Mouse (Mus musculus): ENCODE results near the gene Pknox1. TPM values are rescaled to one million over a fixed set of nuclear protein-coding genes. Genes with fewer than 3 reads are reported as not detected.

Pknox1 gene
- polyA plus RNA-seq, 1 experiment from 2014 or later: 27.9 TPM

DNA sequence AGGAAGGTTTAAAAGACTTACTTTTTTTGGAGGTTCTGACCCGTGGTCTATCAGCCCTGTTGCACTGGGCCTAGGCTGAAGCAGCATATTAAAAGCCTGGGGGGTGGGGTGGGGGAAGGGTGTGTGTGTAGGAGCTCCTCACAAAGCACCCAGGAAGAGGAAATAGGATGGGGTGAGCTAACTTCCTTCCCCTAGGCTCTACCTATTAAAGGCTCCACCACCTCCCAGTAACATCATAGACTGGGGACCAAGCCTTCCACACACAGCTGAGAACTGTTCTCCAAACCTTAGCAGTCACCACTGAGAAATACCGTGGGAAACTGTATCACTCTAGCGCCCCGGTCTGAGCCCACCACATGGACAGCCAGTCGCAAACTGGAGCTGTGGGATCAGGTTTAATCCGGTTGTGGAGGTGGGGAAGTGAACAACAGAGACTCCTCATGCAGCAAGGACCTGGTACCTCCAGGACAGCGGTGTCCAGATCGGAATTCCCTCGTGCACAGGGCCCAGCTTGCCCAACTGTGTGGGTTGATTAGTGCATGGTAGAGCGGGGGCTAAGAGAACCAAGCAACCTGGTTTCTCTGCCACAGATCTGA lies 6.5 kb upstream of the Pknox1 start:
- H3K27me3 ChIP-seq (ENCODE audit: control insufficient read depth, insufficient read depth, low read length): no peaks in the 10 kb centered on the region
- H3K4me3 ChIP-seq (ENCODE audit: low read depth, low read length): no peak overlapping the region
- H3K4me2 ChIP-seq (ENCODE audit: low read depth, low read length): no peak overlapping the region
- DNase-seq (ENCODE audit: low spot score): peak; percentile 33
- 0 out of 2 replicates have a peak, but pooled peaks have one; percentile 32 for ATAC-seq (replicated peaks; ENCODE audit: insufficient number of reproducible peaks, low FRiP score, low TSS enrichment, low read depth)
- 69% methylated on average over 10 of the region's 10 CpGs for WGBS
- peaks cover 2% of the 10 kb centered on the region; the same call in 1 of the 2 replicates for H3K4me1 ChIP-seq (ENCODE audit: control insufficient read depth, insufficient read depth, low read length)
- H3K9me3 ChIP-seq (replicated peaks; ENCODE audit: control insufficient read depth, low read length): no peaks in the 10 kb centered on the region
- peak overlapping the region; percentile 47; the same call in 1 of the 2 replicates for H3K27ac ChIP-seq (replicated peaks; ENCODE audit: low read depth, low read length)
- no peak overlapping the region for H3K9ac ChIP-seq (replicated peaks; ENCODE audit: low read length)
- no peaks in the 10 kb centered on the region for H3K36me3 ChIP-seq (replicated peaks; ENCODE audit: control insufficient read depth, insufficient read depth, low read depth, low read length)

- no peaks in the 10 kb centered on the region for H3K27me3 ChIP-seq (ENCODE audit: control insufficient read depth, insufficient read depth, low read length)
- peaks cover 2% of the 10 kb centered on the region; the same call in 1 of the 2 replicates for H3K4me1 ChIP-seq (ENCODE audit: control insufficient read depth, insufficient read depth, low read length)
- H3K4me2 ChIP-seq (ENCODE audit: low read depth, low read length): no peak overlapping the region
- DNase-seq (ENCODE audit: low spot score): no peak
- no peaks in the 10 kb centered on the region for H3K9me3 ChIP-seq (replicated peaks; ENCODE audit: control insufficient read depth, low read length)
- no peaks in the 10 kb centered on the region for H3K36me3 ChIP-seq (replicated peaks; ENCODE audit: control insufficient read depth, insufficient read depth, low read depth, low read length)
- ATAC-seq (replicated peaks; ENCODE audit: insufficient number of reproducible peaks, low FRiP score, low TSS enrichment, low read depth): no peak
- H3K9ac ChIP-seq (replicated peaks; ENCODE audit: low read length): no peak overlapping the region
- no peak overlapping the region for H3K4me3 ChIP-seq (ENCODE audit: low read depth, low read length)
- no peak overlapping the region for H3K27ac ChIP-seq (replicated peaks; ENCODE audit: low read depth, low read length)
- 87% methylated on average over 11 of the region's 11 CpGs for whole genome bisulfite sequencing
These were observed 5.3 kb upstream of the Pknox1 start for GRCm38 (mm10) chr17:31559021-31559789.

DNA sequence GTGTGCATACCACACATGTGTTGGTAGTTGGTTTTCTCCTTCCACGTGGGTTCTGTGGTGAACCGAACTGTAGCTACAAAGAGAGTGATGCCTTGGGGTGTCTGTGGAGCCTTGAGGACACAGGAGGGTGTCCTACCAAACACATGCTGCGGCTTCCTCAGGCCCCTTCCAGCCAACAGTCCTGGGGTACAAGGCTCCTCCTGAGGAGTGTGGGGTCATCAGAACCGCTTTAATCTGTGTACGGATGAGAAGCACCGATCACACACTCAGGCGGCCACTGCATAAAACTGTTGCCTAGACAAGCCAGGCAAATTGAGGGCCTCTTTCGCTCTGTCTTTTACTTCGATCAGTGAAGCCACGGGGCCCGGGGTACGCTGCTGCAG lies 911 bp upstream of the Pknox1 start:
- Histone ChIP-seq H3K9ac (replicated peaks; ENCODE audit: low read length) (peak overlapping the region; percentile 69), H3K4me2 (ENCODE audit: low read depth, low read length) (peak overlapping the region; percentile 47), H3K9me3 (replicated peaks; ENCODE audit: control insufficient read depth, low read length) (no peaks in the 10 kb centered on the region), H3K36me3 (replicated peaks; ENCODE audit: control insufficient read depth, insufficient read depth, low read depth, low read length) (no peaks in the 10 kb centered on the region), H3K27me3 (ENCODE audit: control insufficient read depth, insufficient read depth, low read length) (no peaks in the 10 kb centered on the region), H3K27ac (replicated peaks; ENCODE audit: low read depth, low read length) (peak overlapping the region; percentile 83), H3K4me3 (ENCODE audit: low read depth, low read length) (peak overlapping the region; percentile 33), H3K4me1 (ENCODE audit: control insufficient read depth, insufficient read depth, low read length) (peaks cover 4% of the 10 kb centered on the region; the same call in 1 of the 2 replicates)
- ATAC-seq (replicated peaks; ENCODE audit: insufficient number of reproducible peaks, low FRiP score, low TSS enrichment, low read depth) (no peak), DNase-seq (ENCODE audit: low spot score) (no peak)
- 24% methylated on average over 12 of the region's 12 CpGs for WGBS

- ATAC-seq (replicated peaks; ENCODE audit: insufficient number of reproducible peaks, low FRiP score, low TSS enrichment, low read depth): no peak
- no peaks in the 10 kb centered on the region; the same call in 1 of the 2 replicates for H3K36me3 ChIP-seq (replicated peaks; ENCODE audit: control insufficient read depth, insufficient read depth, low read depth, low read length)
- WGBS: 0% methylated on average over 11 of the region's 44 CpGs
- no peaks in the 10 kb centered on the region for H3K9me3 ChIP-seq (replicated peaks; ENCODE audit: control insufficient read depth, low read length)
- peak overlapping the region; percentile 77 for H3K4me3 ChIP-seq (ENCODE audit: low read depth, low read length)
- H3K4me1 ChIP-seq (ENCODE audit: control insufficient read depth, insufficient read depth, low read length): peaks cover 4% of the 10 kb centered on the region; the same call in 1 of the 2 replicates
- H3K27me3 ChIP-seq (ENCODE audit: control insufficient read depth, insufficient read depth, low read length): no peaks in the 10 kb centered on the region
- no peak for DNase-seq (ENCODE audit: low spot score)
- peak overlapping the region; percentile 64 for H3K4me2 ChIP-seq (ENCODE audit: low read depth, low read length)
- H3K9ac ChIP-seq (replicated peaks; ENCODE audit: low read length): peak overlapping the region; percentile 90
- H3K27ac ChIP-seq (replicated peaks; ENCODE audit: low read depth, low read length): peak overlapping the region; percentile 94
These were observed 265 bp downstream of the Pknox1 start for GRCm38 (mm10) chr17:31564858-31565140.

- peak overlapping the region; percentile 64 for H3K4me2 ChIP-seq (ENCODE audit: low read depth, low read length)
- ATAC-seq (replicated peaks; ENCODE audit: insufficient number of reproducible peaks, low FRiP score, low TSS enrichment, low read depth): peak; percentile 42
- H3K9me3 ChIP-seq (replicated peaks; ENCODE audit: control insufficient read depth, low read length): no peaks in the 10 kb centered on the region
- WGBS: under 1% methylated on average over 84 of the region's 88 CpGs
- H3K9ac ChIP-seq (replicated peaks; ENCODE audit: low read length): peak overlapping the region; percentile 90
- H3K27me3 ChIP-seq (ENCODE audit: control insufficient read depth, insufficient read depth, low read length): no peaks in the 10 kb centered on the region
- DNase-seq (ENCODE audit: low spot score): peak; percentile 79
- peak overlapping the region; percentile 77 for H3K4me3 ChIP-seq (ENCODE audit: low read depth, low read length)
- no peaks in the 10 kb centered on the region; the same call in 1 of the 2 replicates for H3K36me3 ChIP-seq (replicated peaks; ENCODE audit: control insufficient read depth, insufficient read depth, low read depth, low read length)
- peak overlapping the region; percentile 94 for H3K27ac ChIP-seq (replicated peaks; ENCODE audit: low read depth, low read length)
- H3K4me1 ChIP-seq (ENCODE audit: control insufficient read depth, insufficient read depth, low read length): peaks cover 4% of the 10 kb centered on the region; the same call in 1 of the 2 replicates
These were observed 865 bp downstream of the Pknox1 start for GRCm38 (mm10) chr17:31565141-31566056.

- 75% methylated on average over 6 of the region's 6 CpGs for WGBS
- H3K27me3 ChIP-seq (ENCODE audit: control insufficient read depth, insufficient read depth, low read length): no peaks in the 10 kb centered on the region
These were observed 1.7 kb downstream of the Pknox1 start for GRCm38 (mm10) chr17:31566276-31566675.

GRCm38 (mm10) chr17:31569756-31570155 lies 5.2 kb downstream of the Pknox1 start:
- DNase-seq (ENCODE audit: low spot score): no peak
- H3K4me1 ChIP-seq (ENCODE audit: control insufficient read depth, insufficient read depth, low read length): 0 out of 2 replicates have a peak, but pooled peaks cover 4% of the 10 kb centered on the region
- ATAC-seq (replicated peaks; ENCODE audit: insufficient number of reproducible peaks, low FRiP score, low TSS enrichment, low read depth): no peak
- H3K9me3 ChIP-seq (replicated peaks; ENCODE audit: control insufficient read depth, low read length): no peaks in the 10 kb centered on the region
- H3K27me3 ChIP-seq (ENCODE audit: control insufficient read depth, insufficient read depth, low read length): no peaks in the 10 kb centered on the region
- no peak overlapping the region for H3K9ac ChIP-seq (replicated peaks; ENCODE audit: low read length)
- H3K36me3 ChIP-seq (replicated peaks; ENCODE audit: control insufficient read depth, insufficient read depth, low read depth, low read length): no peaks in the 10 kb centered on the region; the same call in 1 of the 2 replicates
- WGBS: 91% methylated on average over 1 of the region's 1 CpGs
- H3K4me3 ChIP-seq (ENCODE audit: low read depth, low read length): no peak overlapping the region
- no peak overlapping the region for H3K4me2 ChIP-seq (ENCODE audit: low read depth, low read length)
- no peak overlapping the region for H3K27ac ChIP-seq (replicated peaks; ENCODE audit: low read depth, low read length)

More at GRCm38 (mm10) chr17:31566276-31566675, 1.7 kb downstream of the Pknox1 start:
- ATAC-seq (replicated peaks; ENCODE audit: insufficient number of reproducible peaks, low FRiP score, low TSS enrichment, low read depth) (no peak), DNase-seq (ENCODE audit: low spot score) (no peak)
- Histone ChIP-seq H3K27ac (replicated peaks; ENCODE audit: low read depth, low read length) (no peak overlapping the region; the same call in 1 of the 2 replicates), H3K4me1 (ENCODE audit: control insufficient read depth, insufficient read depth, low read length) (peaks cover 4% of the 10 kb centered on the region; the same call in 1 of the 2 replicates), H3K4me3 (ENCODE audit: low read depth, low read length) (peak overlapping the region; percentile 77), H3K9me3 (replicated peaks; ENCODE audit: control insufficient read depth, low read length) (no peaks in the 10 kb centered on the region), H3K9ac (replicated peaks; ENCODE audit: low read length) (peak overlapping the region; percentile 90; the same call in 1 of the 2 replicates), H3K4me2 (ENCODE audit: low read depth, low read length) (peak overlapping the region; percentile 64), H3K36me3 (replicated peaks; ENCODE audit: control insufficient read depth, insufficient read depth, low read depth, low read length) (no peaks in the 10 kb centered on the region; the same call in 1 of the 2 replicates)

All from embryonic facial prominence, embryonic 11.5 days (tissue).